Mouse (Mus musculus) intestine, embryonic 14.5 days (tissue): ENCODE data around the gene Gm20425. TPM values are rescaled to one million over a fixed set of nuclear protein-coding genes. Genes with fewer than 3 reads are reported as not detected.

Experiments
- ATAC-seq: fragments of 200-750 bp; cut with Nextera tagmentation; replicated peaks from 2 replicates; pipeline ENCODE4 v1.8.0; 2017; ENCODE audit warnings: low read depth, moderate number of reproducible peaks, moderate TSS enrichment, moderate library complexity; ENCODE audit not compliant: low FRiP score, low TSS enrichment
- DNase-seq: peaks from one replicate; pipeline ENCODE4 v3.0.0-alpha.2; 2018; ENCODE audit warnings: low spot score
- H3K27ac ChIP-seq: fragments of 300-500 bp; sonication (generic); 2 replicates; pipeline ENCODE4 v1.5.1; 2014; ENCODE audit warnings: low read depth, mild to moderate bottlenecking, control low read depth
- H3K27me3 ChIP-seq: fragments of 300-500 bp; sonication (generic); replicated peaks from 2 replicates; pipeline ENCODE4 v1.6.1; 2014; ENCODE audit warnings: low read length, control low read depth; ENCODE audit not compliant: control insufficient read depth, insufficient read depth
- H3K36me3 ChIP-seq: fragments of 300-500 bp; sonication (generic); 2 replicates; pipeline ENCODE4 v1.6.1; 2014; ENCODE audit warnings: low read length, control low read depth; ENCODE audit not compliant: control insufficient read depth, insufficient read depth
- H3K4me1 ChIP-seq: fragments of 300-500 bp; sonication (generic); replicated peaks from 2 replicates; pipeline ENCODE4 v1.6.1; 2014; ENCODE audit warnings: low read length, control low read depth, mixed read lengths; ENCODE audit not compliant: control insufficient read depth, insufficient read depth
- H3K4me2 ChIP-seq: fragments of 300-500 bp; sonication (generic); 2 replicates; pipeline ENCODE4 v1.6.1; 2014; ENCODE audit warnings: low read length
- H3K4me3 ChIP-seq: fragments of 300-500 bp; sonication (generic); 2 replicates; pipeline ENCODE4 v1.5.1; 2014; ENCODE audit warnings: low read depth, low read length, control low read depth, mixed read lengths
- H3K9ac ChIP-seq: fragments of 300-500 bp; sonication (generic); 2 replicates; pipeline ENCODE4 v1.6.1; 2014; ENCODE audit warnings: mild to moderate bottlenecking, low read length
- H3K9me3 ChIP-seq: fragments of 300-500 bp; sonication (generic); 2 replicates; pipeline ENCODE4 v1.6.1; 2016; ENCODE audit warnings: low read length, control low read depth; ENCODE audit not compliant: control insufficient read depth
- WGBS: fragments of 180-500 bp; shearing (Covaris S2); extraction: QIAGEN DNeasy Blood & Tissue Kit; methylation state at CpG from one replicate; pipeline ENCODE4 v1.1.7; 2014; 5-methylcytosine and 5-hydroxymethylcytosine counted together
- polyA plus RNA-seq: library from polyadenylated mRNA; unstranded; fragments of >200 nt; fragmentation: Nextera tagmentation; extraction: Ambion mirVana; gene quantifications from 2 replicates; pipeline ENCODE4 v1.2.1, GENCODE M21; 2014

Gene Gm20425
- polyA plus RNA-seq, result 3.9 TPM in 1 of 2 replicates, not detected in the other

DNA sequence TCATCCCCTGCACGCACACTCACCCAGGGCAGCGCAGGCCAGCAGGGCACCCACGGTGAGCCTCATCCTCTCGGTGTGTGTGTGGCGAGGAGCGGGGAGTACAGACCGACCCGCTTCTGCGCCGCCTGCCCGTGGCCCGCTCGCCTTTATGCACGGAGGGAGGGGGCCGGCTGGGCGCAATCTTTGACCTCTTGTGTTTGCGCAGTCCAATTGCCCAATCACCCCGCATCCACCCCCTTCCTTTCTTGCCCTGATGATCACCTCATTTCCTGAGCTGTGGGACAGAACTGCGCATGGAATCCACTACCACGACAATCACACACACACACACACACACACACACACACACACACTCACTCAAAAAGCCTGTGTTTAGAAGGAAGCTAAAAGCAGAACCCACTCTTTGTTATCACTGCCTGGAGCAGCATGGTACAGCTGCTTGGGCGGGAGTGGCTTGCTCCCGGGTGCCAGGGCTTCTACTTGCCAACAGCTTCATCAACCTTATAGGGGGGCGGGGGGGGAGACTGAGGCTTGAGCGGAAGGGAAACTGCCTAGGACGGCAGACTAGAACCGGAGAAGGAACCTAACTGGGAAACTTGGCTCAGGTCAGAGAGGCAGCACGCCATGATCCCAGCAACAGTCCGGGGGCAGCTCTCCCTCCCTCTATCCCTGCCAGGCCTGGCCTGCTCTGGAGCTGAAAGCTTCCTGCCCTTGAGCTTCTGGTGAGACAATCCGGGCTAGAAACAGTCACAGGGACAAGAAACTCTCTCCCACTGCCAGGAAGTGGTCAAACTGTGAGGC is at the start of gene Gm20425, which contains the start of gene Trf:
Gene Gm20425 (minus strand): TSS at position 157 of the 801 bp plus-strand sequence.
Gene Trf (minus strand): TSS at position 294 of the 801 bp plus-strand sequence.
- peak within 1 kb of the TSS; percentile 3; the same call in 1 of the 2 replicates for H3K4me3 ChIP-seq
- ATAC-seq (peak; percentile 63), DNase-seq (peak; percentile 68)
- peak within 1 kb of the TSS; percentile 54; the same call in 1 of the 2 replicates for H3K27ac ChIP-seq
- peak within 1 kb of the TSS; percentile 34 for H3K9ac ChIP-seq
- H3K27me3 ChIP-seq, result no peaks in the 10 kb centered on the region
- H3K4me1 ChIP-seq, result peaks cover 11% of the 10 kb centered on the region; the same call in 1 of the 2 replicates
- H3K9me3 ChIP-seq, result no peaks in the 10 kb centered on the region
- WGBS, result 45% methylated on average over 29 of the region's 29 CpGs
- peak within 1 kb of the TSS; percentile 41 for H3K4me2 ChIP-seq
- H3K36me3 ChIP-seq, result no peaks in the 10 kb centered on the region

DNA sequence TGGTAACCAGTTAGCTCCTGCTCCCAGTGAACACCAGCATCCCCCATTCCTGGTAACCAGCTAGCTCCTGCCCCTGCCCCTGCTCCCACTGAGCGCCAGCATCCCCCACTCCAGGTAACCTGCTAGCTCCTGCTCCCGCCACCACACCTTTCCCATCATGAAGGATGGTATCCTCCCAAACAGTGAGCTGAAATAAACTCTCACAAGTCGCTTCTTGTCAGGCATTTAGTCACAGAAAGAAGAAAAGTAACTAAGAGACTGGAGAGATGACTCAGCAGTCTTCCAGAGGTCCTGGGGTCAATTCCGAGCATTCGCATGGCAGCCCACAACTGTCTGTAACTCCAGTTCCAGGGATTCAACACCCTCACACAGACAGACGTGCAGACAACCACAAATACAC is 46.8 kb upstream of the Gm20425 start:
- no peaks in the 10 kb centered on the region for H3K27me3 ChIP-seq
- DNase-seq (no peak), ATAC-seq (no peak)
- no peaks in the 10 kb centered on the region for H3K36me3 ChIP-seq
- 79% methylated on average over 6 of the region's 6 CpGs for WGBS
- no peak overlapping the region for H3K4me3 ChIP-seq
- H3K4me2 ChIP-seq, result no peak overlapping the region
- H3K4me1 ChIP-seq, result no peaks in the 10 kb centered on the region
- H3K9ac ChIP-seq, result no peak overlapping the region
- H3K9me3 ChIP-seq, result no peaks in the 10 kb centered on the region
- H3K27ac ChIP-seq, result no peak overlapping the region

DNA sequence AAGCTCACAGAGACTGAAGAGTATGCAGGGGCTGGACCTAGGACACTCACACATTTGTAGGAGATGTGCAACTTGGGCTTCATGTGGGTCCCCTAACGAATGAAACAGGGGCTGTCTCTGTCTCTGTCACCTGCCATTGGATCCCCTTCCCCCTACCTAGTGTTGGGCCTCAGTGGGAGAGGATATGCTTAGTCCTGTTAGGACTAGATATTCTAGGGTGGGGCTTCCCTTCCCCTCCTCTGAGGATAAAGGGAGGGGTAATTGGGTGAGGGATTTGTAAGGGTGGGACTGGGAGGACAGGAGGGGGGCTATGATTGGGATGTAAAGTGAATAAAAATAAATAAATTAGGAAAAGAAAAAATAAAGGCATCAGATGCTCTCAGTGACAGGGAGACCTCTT is 45.6 kb upstream of the Gm20425 start:
- no peak overlapping the region for H3K27ac ChIP-seq
- H3K4me2 ChIP-seq, result no peak overlapping the region
- H3K36me3 ChIP-seq, result no peaks in the 10 kb centered on the region
- no peak for DNase-seq
- H3K9me3 ChIP-seq, result no peaks in the 10 kb centered on the region
- no peak overlapping the region for H3K9ac ChIP-seq
- H3K4me3 ChIP-seq, result no peak overlapping the region
- ATAC-seq, result no peak
- 54% methylated on average over 1 of the region's 1 CpGs for WGBS
- H3K27me3 ChIP-seq, result no peaks in the 10 kb centered on the region
- no peaks in the 10 kb centered on the region for H3K4me1 ChIP-seq

DNA sequence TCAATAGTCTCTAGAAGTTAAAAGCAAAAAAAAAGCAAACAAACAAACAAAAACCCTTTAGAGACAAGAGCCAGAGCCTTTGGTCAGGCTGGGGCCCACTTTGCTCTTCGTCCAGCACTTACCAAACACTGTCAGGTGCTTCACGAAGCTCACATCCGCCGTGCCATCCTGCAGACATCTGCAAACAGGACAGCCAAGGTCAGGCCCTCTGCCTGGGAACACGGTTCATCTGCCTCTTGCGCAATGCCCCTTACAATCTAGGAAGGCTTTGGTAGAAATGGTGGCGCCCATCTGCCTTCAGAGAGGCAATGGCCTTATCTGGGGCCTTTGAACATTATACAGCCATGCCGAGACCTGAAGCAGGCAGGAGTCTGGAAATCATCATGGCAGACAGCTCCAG is 44.7 kb upstream of the Gm20425 start:
- Histone ChIP-seq H3K4me2 (no peak overlapping the region), H3K4me1 (no peaks in the 10 kb centered on the region), H3K4me3 (no peak overlapping the region), H3K9me3 (no peaks in the 10 kb centered on the region), H3K27me3 (no peaks in the 10 kb centered on the region), H3K9ac (no peak overlapping the region), H3K36me3 (no peaks in the 10 kb centered on the region), H3K27ac (no peak overlapping the region)
- 44% methylated on average over 8 of the region's 8 CpGs for WGBS
- DNase-seq (no peak), ATAC-seq (no peak)

DNA sequence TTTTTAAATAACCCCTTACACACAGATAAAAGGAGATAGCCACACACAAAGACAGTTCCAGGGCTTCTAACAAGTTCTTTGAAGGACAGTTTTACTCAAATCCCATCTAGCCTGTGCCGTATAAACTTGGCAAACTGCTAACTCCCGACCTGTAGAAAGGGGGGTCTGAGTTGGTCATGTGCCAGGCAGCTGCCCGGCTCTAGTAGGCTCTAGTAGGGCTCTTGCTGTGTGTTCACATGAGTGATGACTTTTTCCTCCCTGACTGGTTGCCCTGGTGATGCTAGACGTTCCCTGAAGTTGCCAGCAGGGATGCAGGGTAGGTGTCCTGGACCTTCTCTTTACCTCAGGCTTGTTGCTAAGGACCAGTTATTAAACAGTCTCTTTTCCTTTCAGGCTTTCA is 41.0 kb upstream of the Gm20425 start:
- 10% methylated on average over 4 of the region's 4 CpGs for WGBS
- Histone ChIP-seq H3K4me1 (no peaks in the 10 kb centered on the region), H3K4me2 (no peak overlapping the region), H3K4me3 (no peak overlapping the region), H3K9me3 (no peaks in the 10 kb centered on the region), H3K27ac (no peak overlapping the region), H3K36me3 (no peaks in the 10 kb centered on the region), H3K27me3 (no peaks in the 10 kb centered on the region), H3K9ac (no peak overlapping the region)
- ATAC-seq (no peak), DNase-seq (no peak)

DNA sequence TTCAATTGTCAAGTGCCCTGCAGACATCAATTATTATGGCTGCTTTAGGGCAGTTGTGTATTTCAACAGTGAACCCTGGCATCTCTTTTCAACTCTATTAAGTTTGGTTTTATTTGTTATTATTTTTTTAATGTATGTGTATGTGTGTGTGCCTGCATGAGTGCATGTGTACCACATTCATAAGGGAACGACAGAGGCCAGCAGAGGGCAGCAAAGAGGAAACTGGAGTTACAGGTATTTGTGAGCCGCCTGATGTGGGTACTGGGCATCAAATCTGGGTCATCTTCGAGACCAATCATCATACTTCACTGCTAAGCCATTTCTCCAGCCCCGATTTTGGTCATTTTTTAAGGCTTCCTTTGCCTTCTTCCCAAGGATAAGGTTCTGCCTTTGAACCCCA is 35.7 kb upstream of the Gm20425 start:
- no peaks in the 10 kb centered on the region for H3K9me3 ChIP-seq
- no peak overlapping the region for H3K9ac ChIP-seq
- H3K27me3 ChIP-seq, result no peaks in the 10 kb centered on the region
- no peak for DNase-seq
- WGBS, result 85% methylated on average over 4 of the region's 4 CpGs
- no peak overlapping the region for H3K27ac ChIP-seq
- no peak for ATAC-seq
- H3K4me2 ChIP-seq, result no peak overlapping the region
- H3K36me3 ChIP-seq, result no peaks in the 10 kb centered on the region
- H3K4me1 ChIP-seq, result no peaks in the 10 kb centered on the region
- H3K4me3 ChIP-seq, result no peak overlapping the region

DNA sequence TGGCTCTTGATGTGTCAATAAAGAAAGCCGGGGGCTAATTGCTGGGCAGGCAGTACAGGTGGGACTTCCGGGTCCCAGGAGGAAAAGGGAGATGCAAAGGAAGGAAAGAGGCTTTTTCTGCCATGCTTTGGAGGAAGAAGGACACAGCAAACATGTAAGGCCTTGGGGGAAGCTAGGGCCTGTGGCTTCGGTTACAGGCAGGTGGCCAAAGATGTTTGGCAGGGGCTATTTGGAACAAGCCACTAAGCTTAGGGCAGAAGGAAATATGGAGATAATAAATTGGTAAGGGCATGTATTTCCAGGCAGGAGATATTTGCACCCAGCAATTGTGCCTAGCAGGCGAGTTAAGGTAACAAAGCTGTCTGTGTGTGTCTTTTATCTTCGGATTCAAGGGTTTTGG is 22.8 kb upstream of the Gm20425 start:
- Histone ChIP-seq H3K9me3 (0 out of 2 replicates have a peak, but pooled peaks cover 2% of the 10 kb centered on the region), H3K27ac (no peak overlapping the region), H3K4me1 (no peaks in the 10 kb centered on the region), H3K4me2 (no peak overlapping the region), H3K4me3 (no peak overlapping the region), H3K36me3 (no peaks in the 10 kb centered on the region), H3K27me3 (no peaks in the 10 kb centered on the region), H3K9ac (no peak overlapping the region)
- no peak for DNase-seq
- 79% methylated on average over 5 of the region's 5 CpGs for WGBS
- no peak for ATAC-seq

DNA sequence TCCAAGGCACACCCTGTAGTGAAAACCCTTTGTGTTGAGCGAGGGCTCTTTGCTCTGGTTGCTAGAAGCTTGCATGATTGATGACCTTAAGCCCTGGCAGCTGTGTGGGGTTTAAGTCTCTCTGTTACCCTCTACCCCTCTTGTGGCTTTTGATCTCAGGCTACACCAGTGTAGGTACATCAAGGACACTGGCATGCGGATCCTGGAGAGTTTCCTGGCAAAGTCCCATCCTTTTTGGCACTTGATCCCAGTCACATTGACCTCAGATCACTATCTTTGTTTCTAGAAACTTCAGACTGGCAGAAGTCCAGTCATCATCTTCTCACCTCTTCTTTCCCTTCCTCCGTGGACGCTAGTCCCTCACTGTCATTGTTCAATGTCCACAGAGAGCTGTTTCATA is 18.5 kb upstream of the Gm20425 start:
- Histone ChIP-seq H3K9me3 (no peaks in the 10 kb centered on the region), H3K4me1 (no peaks in the 10 kb centered on the region), H3K27ac (no peak overlapping the region), H3K9ac (no peak overlapping the region), H3K27me3 (no peaks in the 10 kb centered on the region), H3K4me3 (no peak overlapping the region), H3K4me2 (no peak overlapping the region), H3K36me3 (no peaks in the 10 kb centered on the region)
- no peak for ATAC-seq
- 54% methylated on average over 4 of the region's 4 CpGs for WGBS
- no peak for DNase-seq
